Mouse (Mus musculus): Measurements from ENCODE around the gene Olfr895. TPM values are rescaled to one million over a fixed set of nuclear protein-coding genes. Genes with fewer than 3 reads are reported as not detected.

The Olfr895 gene
- polyA plus RNA-seq (2015; fragmentation: Nextera tagmentation; extraction: Ambion mirVana), result not detected in 2 replicates

DNA sequence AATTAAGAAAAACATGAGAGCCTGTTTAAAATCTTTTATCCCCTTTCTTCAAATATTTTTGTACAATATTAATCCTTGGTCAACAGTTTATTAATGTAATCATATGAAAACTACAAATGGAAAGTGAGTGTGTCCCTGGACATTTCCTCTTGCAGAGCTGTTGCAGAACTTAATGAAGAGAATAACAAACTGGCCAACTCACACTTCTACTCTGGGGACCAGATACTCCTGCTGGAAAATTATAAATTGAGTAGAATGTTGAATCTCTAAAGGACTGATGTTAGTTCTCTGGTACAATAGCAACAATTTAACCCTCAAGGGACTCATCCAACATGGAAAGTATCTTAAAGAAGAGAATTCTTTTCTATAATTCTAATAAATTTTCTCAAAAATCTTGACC is at the start of gene Olfr895:
TSS of gene Olfr895 (plus strand) at position 301 of the 400 bp plus-strand sequence.
- Histone ChIP-seq H3K4me3 (no peak within 1 kb of the TSS), H3K36me3 (no peaks in the 10 kb centered on the region), H3K4me1 (replicated peaks) (no peaks in the 10 kb centered on the region), H3K4me2 (no peak within 1 kb of the TSS), H3K9me3 (no peaks in the 10 kb centered on the region), H3K27me3 (no peaks in the 10 kb centered on the region), H3K27ac (replicated peaks) (no peak within 1 kb of the TSS), H3K9ac (no peak within 1 kb of the TSS)
- no peak for ATAC-seq (ENCODE audit: low read depth)

DNA sequence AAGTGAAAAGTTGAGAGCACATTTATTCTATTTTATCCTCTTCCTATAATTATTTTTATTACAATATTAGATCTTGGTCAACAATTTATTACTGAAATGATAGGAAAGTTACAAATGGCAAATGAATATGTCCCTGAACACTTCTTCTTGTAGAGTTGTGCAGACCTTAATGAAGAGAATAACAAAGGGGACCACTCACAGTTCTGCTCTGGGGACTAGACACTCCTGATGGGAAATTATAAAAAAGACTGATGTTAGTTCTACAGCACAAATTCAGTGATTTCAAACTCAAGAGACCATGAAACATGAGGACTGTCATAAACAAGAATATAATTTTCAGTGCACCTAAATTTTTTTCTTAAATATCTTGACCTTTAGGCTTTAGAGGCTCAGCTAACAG is 15.2 kb upstream of the Olfr895 start, which contains the start of gene Olfr143:
TSS of gene Olfr143 (plus strand) at position 301 of the 400 bp plus-strand sequence.
- Histone ChIP-seq H3K36me3 (no peaks in the 10 kb centered on the region), H3K4me3 (no peak within 1 kb of the TSS), H3K9ac (no peak within 1 kb of the TSS), H3K27ac (replicated peaks) (no peak within 1 kb of the TSS), H3K9me3 (no peaks in the 10 kb centered on the region), H3K27me3 (no peaks in the 10 kb centered on the region), H3K4me1 (replicated peaks) (no peaks in the 10 kb centered on the region), H3K4me2 (no peak within 1 kb of the TSS)
- ATAC-seq (ENCODE audit: low read depth), result no peak

DNA sequence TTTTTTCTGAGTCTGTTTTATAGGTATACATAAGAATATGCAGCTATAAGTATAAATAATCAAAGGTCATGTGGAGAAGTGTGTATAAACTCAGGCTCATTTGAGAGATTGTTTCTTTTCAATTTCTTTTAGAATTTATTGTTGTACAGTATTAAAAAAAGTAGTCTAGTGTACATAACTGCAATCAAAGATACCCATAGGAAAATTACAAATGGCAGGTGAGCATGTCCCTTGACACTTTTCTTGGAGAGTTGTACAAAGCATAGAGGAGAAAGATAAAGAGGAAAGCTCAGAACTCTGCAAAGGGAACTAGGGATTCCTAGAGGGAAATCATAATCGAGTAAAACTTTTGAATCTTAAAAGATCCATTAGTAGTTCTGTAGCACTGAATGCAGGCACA is 23.2 kb downstream of the Olfr895 start, which contains the start of gene Olfr896-ps1:
TSS of gene Olfr896-ps1 (plus strand) at position 301 of the 400 bp plus-strand sequence.
- no peaks in the 10 kb centered on the region for H3K4me1 ChIP-seq (replicated peaks)
- no peaks in the 10 kb centered on the region for H3K9me3 ChIP-seq
- no peak for ATAC-seq (ENCODE audit: low read depth)
- no peaks in the 10 kb centered on the region for H3K36me3 ChIP-seq
- H3K4me3 ChIP-seq, result no peak within 1 kb of the TSS
- 86% methylated on average over 1 of the region's 1 CpGs for WGBS
- no peaks in the 10 kb centered on the region for H3K27me3 ChIP-seq
- H3K27ac ChIP-seq (replicated peaks), result no peak within 1 kb of the TSS
- H3K4me2 ChIP-seq, result no peak within 1 kb of the TSS
- H3K9ac ChIP-seq, result no peak within 1 kb of the TSS

Other genes starting within 250 kb of the Olfr895 start
- gene Olfr883, start 242.0 kb upstream of the Olfr895 start, polyA plus RNA-seq (2015; fragmentation: Nextera tagmentation; extraction: Ambion mirVana), result not detected in 2 replicates
- not detected in 2 replicates for gene Olfr884, start 221.3 kb upstream of the Olfr895 start, polyA plus RNA-seq (2015; fragmentation: Nextera tagmentation; extraction: Ambion mirVana)
- not detected in 2 replicates for gene Olfr885, start 206.5 kb upstream of the Olfr895 start, polyA plus RNA-seq (2015; fragmentation: Nextera tagmentation; extraction: Ambion mirVana)
- not detected in 2 replicates for gene Olfr887, start 183.8 kb upstream of the Olfr895 start, polyA plus RNA-seq (2015; fragmentation: Nextera tagmentation; extraction: Ambion mirVana)
- not detected in 2 replicates for gene Olfr888, start 159.7 kb upstream of the Olfr895 start, polyA plus RNA-seq (2015; fragmentation: Nextera tagmentation; extraction: Ambion mirVana)
- 0.07 TPM in 2 replicates for gene Olfr889, start 152.7 kb upstream of the Olfr895 start, polyA plus RNA-seq (2015; fragmentation: Nextera tagmentation; extraction: Ambion mirVana)
- not detected in 2 replicates for gene Olfr890, start 125.3 kb upstream of the Olfr895 start, polyA plus RNA-seq (2015; fragmentation: Nextera tagmentation; extraction: Ambion mirVana)
- gene Olfr891, start 87.0 kb upstream of the Olfr895 start, polyA plus RNA-seq (2015; fragmentation: Nextera tagmentation; extraction: Ambion mirVana), result not detected in 2 replicates
- gene Olfr893, start 59.5 kb upstream of the Olfr895 start, polyA plus RNA-seq (2015; fragmentation: Nextera tagmentation; extraction: Ambion mirVana), result not detected in 2 replicates
- gene Olfr894, start 49.8 kb upstream of the Olfr895 start, polyA plus RNA-seq (2015; fragmentation: Nextera tagmentation; extraction: Ambion mirVana), result not detected in 2 replicates
- gene Olfr143, start 15.1 kb upstream of the Olfr895 start, polyA plus RNA-seq (2015; fragmentation: Nextera tagmentation; extraction: Ambion mirVana), result not detected in 2 replicates
- gene Olfr896-ps1, start 23.3 kb downstream of the Olfr895 start, polyA plus RNA-seq (2015; fragmentation: Nextera tagmentation; extraction: Ambion mirVana), result not detected in 2 replicates
- gene Olfr25, start 61.2 kb downstream of the Olfr895 start, polyA plus RNA-seq (2015; fragmentation: Nextera tagmentation; extraction: Ambion mirVana), result not detected in 2 replicates
- not detected in 2 replicates for gene Olfr898, start 80.6 kb downstream of the Olfr895 start, polyA plus RNA-seq (2015; fragmentation: Nextera tagmentation; extraction: Ambion mirVana)
- gene Olfr250, start 99.0 kb downstream of the Olfr895 start, polyA plus RNA-seq (2015; fragmentation: Nextera tagmentation; extraction: Ambion mirVana), result not detected in 2 replicates
- not detected in 2 replicates for gene Olfr251, start 109.2 kb downstream of the Olfr895 start, polyA plus RNA-seq (2015; fragmentation: Nextera tagmentation; extraction: Ambion mirVana)
- gene Olfr147, start 133.8 kb downstream of the Olfr895 start, polyA plus RNA-seq (2015; fragmentation: Nextera tagmentation; extraction: Ambion mirVana), result not detected in 2 replicates
- gene Olfr901, start 161.6 kb downstream of the Olfr895 start, polyA plus RNA-seq (2015; fragmentation: Nextera tagmentation; extraction: Ambion mirVana), result not detected in 2 replicates
- gene Olfr902, start 179.8 kb downstream of the Olfr895 start, polyA plus RNA-seq (2015; fragmentation: Nextera tagmentation; extraction: Ambion mirVana), result not detected in 2 replicates
- not detected in 2 replicates for gene Olfr904, start 195.3 kb downstream of the Olfr895 start, polyA plus RNA-seq (2015; fragmentation: Nextera tagmentation; extraction: Ambion mirVana)
- gene Olfr905, start 203.3 kb downstream of the Olfr895 start, polyA plus RNA-seq (2015; fragmentation: Nextera tagmentation; extraction: Ambion mirVana), result not detected in 2 replicates
- gene Olfr906, start 219.2 kb downstream of the Olfr895 start, polyA plus RNA-seq (2015; fragmentation: Nextera tagmentation; extraction: Ambion mirVana), result not detected in 2 replicates
- not detected in 2 replicates for gene Olfr907, start 227.9 kb downstream of the Olfr895 start, polyA plus RNA-seq (2015; fragmentation: Nextera tagmentation; extraction: Ambion mirVana)